Mouse (Mus musculus) liver, embryonic 15.5 days (tissue): Measurements from ENCODE around the gene Plet1. TPM values are rescaled to one million over a fixed set of nuclear protein-coding genes. Genes with fewer than 3 reads are reported as not detected.

Experiments used
- ATAC-seq: fragments of 200-750 bp; cut with Nextera tagmentation; 2 replicates; pipeline ENCODE4 v1.8.0; 2017; ENCODE audit warnings: moderate number of reproducible peaks, mild to moderate bottlenecking, moderate library complexity; ENCODE audit not compliant: insufficient read depth
- H3K27ac ChIP-seq: fragments of 300-500 bp; sonication (generic); replicated peaks from 2 replicates; pipeline ENCODE4 v1.5.1; 2015; ENCODE audit warnings: mild to moderate bottlenecking, inconsistent platforms
- H3K27me3 ChIP-seq: fragments of 300-500 bp; sonication (generic); 2 replicates; pipeline ENCODE4 v1.6.1; 2015; ENCODE audit warnings: mild to moderate bottlenecking, inconsistent platforms
- H3K36me3 ChIP-seq: fragments of 300-500 bp; sonication (generic); replicated peaks from 2 replicates; pipeline ENCODE4 v1.6.1; 2015; ENCODE audit warnings: moderate library complexity, mild to moderate bottlenecking, inconsistent platforms
- H3K4me1 ChIP-seq: fragments of 300-500 bp; sonication (generic); replicated peaks from 2 replicates; pipeline ENCODE4 v1.6.1; 2015; ENCODE audit warnings: inconsistent platforms
- H3K4me2 ChIP-seq: fragments of 300-500 bp; sonication (generic); 2 replicates; pipeline ENCODE4 v1.6.1; 2015; ENCODE audit warnings: moderate library complexity, mild to moderate bottlenecking, inconsistent platforms
- H3K4me3 ChIP-seq: fragments of 300-500 bp; sonication (generic); replicated peaks from 2 replicates; pipeline ENCODE4 v1.5.1; 2015; ENCODE audit warnings: mild to moderate bottlenecking, inconsistent platforms
- H3K9ac ChIP-seq: fragments of 300-500 bp; sonication (generic); 2 replicates; pipeline ENCODE4 v1.6.1; 2015; ENCODE audit warnings: moderate library complexity, mild to moderate bottlenecking, inconsistent platforms
- H3K9me3 ChIP-seq: fragments of 300-500 bp; sonication (generic); replicated peaks from 2 replicates; pipeline ENCODE4 v1.6.1; 2016; ENCODE audit warnings: inconsistent platforms
- WGBS: fragments of 180-500 bp; shearing (Covaris S2); methylation state at CpG from one replicate; pipeline ENCODE4 v1.1.7; 2015; ENCODE audit warnings: mixed read lengths; ENCODE audit not compliant: insufficient replicate concordance; 5-methylcytosine and 5-hydroxymethylcytosine counted together
- polyA plus RNA-seq: library from polyadenylated mRNA; unstranded; fragments of >200 nt; fragmentation: Nextera tagmentation; extraction: Ambion mirVana; gene quantifications from 2 replicates; pipeline ENCODE4 v1.2.1, GENCODE M21; 2015

The Plet1 gene
- 0.17 and 0.35 TPM in 2 replicates for polyA plus RNA-seq

DNA sequence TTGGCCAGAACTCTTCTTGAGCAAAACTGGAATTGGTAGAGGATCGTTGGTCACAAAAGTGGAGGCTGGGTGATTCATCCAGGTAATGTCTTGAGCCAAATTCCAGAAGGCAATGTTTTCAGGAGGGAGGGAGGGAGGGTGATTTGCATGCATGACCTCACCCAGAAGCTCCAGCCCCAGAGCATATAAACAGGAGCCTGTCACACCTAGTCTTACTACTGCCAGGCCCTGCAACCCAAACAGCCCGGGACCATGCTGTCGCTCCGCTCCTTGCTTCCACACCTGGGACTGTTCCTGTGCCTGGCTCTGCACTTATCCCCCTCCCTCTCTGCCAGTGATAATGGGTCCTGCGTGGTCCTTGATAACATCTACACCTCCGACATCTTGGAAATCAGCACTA is at the start of gene Plet1:
TSS of gene Plet1 (plus strand) at position 215 of the 400 bp plus-strand sequence.
- Histone ChIP-seq H3K9me3 (no peaks in the 10 kb centered on the region), H3K4me1 (peaks cover 27% of the 10 kb centered on the region), H3K4me3 (no peak within 1 kb of the TSS), H3K36me3 (no peaks in the 10 kb centered on the region), H3K4me2 (no peak within 1 kb of the TSS), H3K27me3 (no peaks in the 10 kb centered on the region), H3K9ac (no peak within 1 kb of the TSS), H3K27ac (no peak within 1 kb of the TSS)
- no peak for ATAC-seq
- 67% methylated on average over 6 of the region's 6 CpGs for WGBS

DNA sequence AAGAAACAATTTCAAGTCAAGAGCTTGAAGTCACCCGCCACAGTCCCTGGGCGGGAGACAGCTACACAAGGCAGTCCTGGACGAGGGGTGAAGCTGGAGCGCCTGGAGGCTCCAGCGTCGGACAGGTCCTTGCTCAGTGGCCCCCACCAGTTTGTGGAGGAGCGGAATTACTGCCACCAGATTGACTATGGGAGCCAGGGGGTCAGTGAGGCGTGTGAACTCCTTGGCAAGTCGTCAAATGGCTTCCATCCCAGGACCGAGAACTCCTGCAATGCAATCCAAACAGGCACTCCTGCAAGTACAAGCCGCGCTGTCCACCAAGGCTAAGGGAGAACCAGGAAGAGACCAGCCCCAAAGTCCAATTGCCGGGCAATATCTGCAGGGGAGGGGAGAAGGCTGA is 45.3 kb upstream of the Plet1 start:
- Histone ChIP-seq H3K9me3 (no peaks in the 10 kb centered on the region), H3K4me1 (peaks cover 6% of the 10 kb centered on the region; the same call in 1 of the 2 replicates), H3K4me2 (no peak overlapping the region), H3K9ac (no peak overlapping the region), H3K27me3 (no peaks in the 10 kb centered on the region), H3K27ac (no peak overlapping the region), H3K4me3 (no peak overlapping the region), H3K36me3 (no peaks in the 10 kb centered on the region)
- ATAC-seq: no peak
- 69% methylated on average over 13 of the region's 13 CpGs for WGBS

DNA sequence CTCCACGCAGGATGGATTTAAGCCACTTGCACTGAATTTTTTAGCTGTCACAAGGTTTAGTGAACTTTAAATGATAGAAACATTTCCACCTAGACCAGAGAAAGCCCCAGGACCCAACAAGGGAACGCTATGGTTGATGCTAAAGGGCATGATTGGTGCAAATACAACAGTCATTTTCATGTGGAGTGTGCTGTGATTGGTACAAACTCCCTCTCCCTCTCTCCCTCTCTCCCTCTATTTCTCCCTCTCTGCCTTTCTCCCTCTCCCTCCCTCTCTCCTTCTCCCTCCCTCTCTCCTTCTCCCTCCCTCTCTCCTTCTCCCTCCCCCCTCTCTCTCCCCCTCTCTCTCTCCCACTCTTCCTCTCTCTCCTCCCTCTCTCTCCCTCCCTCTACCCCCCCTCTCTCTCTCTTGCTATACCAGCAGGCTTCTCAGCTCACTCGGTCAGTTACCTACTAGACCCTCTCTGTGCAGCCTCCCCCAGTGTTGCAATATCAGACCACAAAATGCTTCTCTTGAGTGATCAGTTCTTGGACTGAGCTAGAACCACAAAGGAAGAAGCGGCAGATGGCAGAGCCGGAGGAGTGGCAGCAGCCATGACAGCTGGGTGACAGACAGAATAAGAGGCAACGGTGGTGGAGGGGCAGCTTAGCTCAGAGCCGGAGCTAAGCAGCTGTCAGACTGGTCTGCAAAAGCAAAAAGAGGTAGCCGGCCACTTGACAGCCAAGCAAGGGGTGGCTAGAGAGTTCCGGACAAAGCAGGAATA is 42.7 kb upstream of the Plet1 start:
- H3K4me1 ChIP-seq: peaks cover 6% of the 10 kb centered on the region; the same call in 1 of the 2 replicates
- H3K27me3 ChIP-seq: no peaks in the 10 kb centered on the region
- H3K27ac ChIP-seq: no peak overlapping the region
- no peaks in the 10 kb centered on the region for H3K36me3 ChIP-seq
- 0 out of 2 replicates have a peak overlapping the region, but pooled peaks have one; percentile 10 for H3K4me3 ChIP-seq
- no peaks in the 10 kb centered on the region for H3K9me3 ChIP-seq
- 22% methylated on average over 9 of the region's 9 CpGs for WGBS
- ATAC-seq: peak; percentile 31; the same call in 1 of the 2 replicates
- peak overlapping the region; percentile 53 for H3K4me2 ChIP-seq
- no peak overlapping the region for H3K9ac ChIP-seq

- H3K4me1 ChIP-seq: peaks cover 6% of the 10 kb centered on the region; the same call in 1 of the 2 replicates
- H3K36me3 ChIP-seq: no peaks in the 10 kb centered on the region
- peak overlapping the region; percentile 7; the same call in 1 of the 2 replicates for H3K4me3 ChIP-seq
- H3K27me3 ChIP-seq: no peaks in the 10 kb centered on the region
- 11% methylated on average over 10 of the region's 10 CpGs for whole genome bisulfite sequencing
- no peak overlapping the region for H3K9ac ChIP-seq
- H3K4me2 ChIP-seq: peak overlapping the region; percentile 53
- no peak overlapping the region for H3K27ac ChIP-seq
- ATAC-seq: peak; percentile 54
- H3K9me3 ChIP-seq: no peaks in the 10 kb centered on the region
Measured at GRCm38 (mm10) chr9:50452303-50452775, 42.0 kb upstream of the Plet1 start.

- Histone ChIP-seq H3K4me2 (no peak overlapping the region), H3K9me3 (no peaks in the 10 kb centered on the region), H3K9ac (no peak overlapping the region), H3K27ac (no peak overlapping the region), H3K36me3 (no peaks in the 10 kb centered on the region), H3K27me3 (no peaks in the 10 kb centered on the region), H3K4me3 (no peak overlapping the region), H3K4me1 (peaks cover 7% of the 10 kb centered on the region)
- WGBS: 75% methylated on average over 7 of the region's 7 CpGs
- ATAC-seq: no peak
Measured at GRCm38 (mm10) chr9:50457596-50457995, 36.7 kb upstream of the Plet1 start.

GRCm38 (mm10) chr9:50459537-50459936 is 34.8 kb upstream of the Plet1 start:
- Histone ChIP-seq H3K27me3 (no peaks in the 10 kb centered on the region), H3K4me2 (no peak overlapping the region), H3K4me1 (peaks cover 12% of the 10 kb centered on the region), H3K9me3 (no peaks in the 10 kb centered on the region), H3K4me3 (no peak overlapping the region), H3K36me3 (no peaks in the 10 kb centered on the region), H3K9ac (no peak overlapping the region), H3K27ac (no peak overlapping the region)
- WGBS: 15% methylated on average over 2 of the region's 2 CpGs
- no peak for ATAC-seq

- 24% methylated on average over 19 of the region's 19 CpGs for WGBS
- no peaks in the 10 kb centered on the region for H3K36me3 ChIP-seq
- peak overlapping the region; percentile 30; the same call in 1 of the 2 replicates for H3K9ac ChIP-seq
- H3K9me3 ChIP-seq: no peaks in the 10 kb centered on the region
- H3K27ac ChIP-seq: 0 out of 2 replicates have a peak overlapping the region, but pooled peaks have one; percentile 25
- H3K4me3 ChIP-seq: peak overlapping the region; percentile 35
- no peaks in the 10 kb centered on the region for H3K27me3 ChIP-seq
- no peak for ATAC-seq
- peaks cover 12% of the 10 kb centered on the region for H3K4me1 ChIP-seq
- peak overlapping the region; percentile 62 for H3K4me2 ChIP-seq
Measured at GRCm38 (mm10) chr9:50462494-50463204, 31.7 kb upstream of the Plet1 start.

DNA sequence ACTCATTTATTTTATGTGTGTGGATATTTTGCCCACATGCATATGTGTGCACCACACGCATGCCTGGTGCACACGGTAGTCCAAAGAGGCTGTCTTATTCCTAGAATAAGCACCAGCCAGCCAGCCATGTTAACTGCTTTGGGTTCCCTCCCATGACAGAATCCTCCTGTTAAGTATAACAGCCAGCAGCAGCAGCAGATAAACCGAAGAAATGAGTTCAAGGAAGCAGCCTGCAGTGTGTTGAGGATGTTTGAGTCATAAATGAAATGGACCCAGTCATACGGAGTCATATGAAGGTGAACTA is 31.2 kb upstream of the Plet1 start:
- no peak for ATAC-seq
- Histone ChIP-seq H3K9me3 (no peaks in the 10 kb centered on the region), H3K27ac (no peak overlapping the region), H3K4me3 (no peak overlapping the region; the same call in 1 of the 2 replicates), H3K4me1 (peaks cover 12% of the 10 kb centered on the region), H3K36me3 (no peaks in the 10 kb centered on the region), H3K9ac (no peak overlapping the region), H3K4me2 (peak overlapping the region; percentile 62; the same call in 1 of the 2 replicates), H3K27me3 (no peaks in the 10 kb centered on the region)
- WGBS: 26% methylated on average over 4 of the region's 4 CpGs

- Histone ChIP-seq H3K27me3 (no peaks in the 10 kb centered on the region), H3K27ac (no peak overlapping the region), H3K36me3 (no peaks in the 10 kb centered on the region), H3K4me2 (no peak overlapping the region), H3K4me1 (peaks cover 15% of the 10 kb centered on the region), H3K9me3 (no peaks in the 10 kb centered on the region), H3K9ac (no peak overlapping the region), H3K4me3 (no peak overlapping the region)
- WGBS: 27% methylated on average over 5 of the region's 5 CpGs
- no peak; the same call in 1 of the 2 replicates for ATAC-seq
Measured at GRCm38 (mm10) chr9:50470377-50471100, 23.8 kb upstream of the Plet1 start.

DNA sequence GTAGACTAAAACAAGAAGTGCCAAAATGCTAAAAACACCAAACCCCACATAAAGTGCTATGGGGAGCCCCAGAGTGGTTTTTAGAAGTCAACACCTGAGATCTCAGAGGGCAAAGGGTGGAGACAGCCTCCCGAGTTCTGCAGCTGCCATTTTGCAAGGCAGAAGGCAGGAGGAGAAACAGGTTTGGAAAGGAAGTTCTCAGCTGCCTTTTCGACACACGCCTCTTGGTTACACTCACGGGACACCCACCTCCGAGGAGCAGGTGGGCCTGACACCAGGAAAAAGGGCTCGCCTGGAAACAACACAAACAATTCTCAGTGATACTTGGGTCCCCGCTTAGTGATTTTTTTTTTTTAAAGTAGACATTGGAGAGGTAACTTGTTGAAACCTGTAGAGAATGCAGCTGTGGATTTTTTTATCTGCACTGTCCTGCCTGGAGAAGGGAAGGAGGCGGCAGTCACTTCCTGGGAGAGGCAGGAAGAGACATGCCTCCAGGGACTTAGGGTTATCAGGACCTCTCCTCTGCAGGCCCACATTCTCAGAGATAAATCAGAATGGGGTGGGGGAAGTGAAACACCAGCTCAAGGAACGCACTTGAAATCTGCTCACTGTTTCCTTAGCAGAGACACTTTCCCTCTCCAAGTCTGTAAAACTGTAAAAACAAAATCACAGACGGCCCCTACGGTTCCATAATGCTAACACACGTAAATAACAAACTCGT is 23.0 kb upstream of the Plet1 start:
- no peaks in the 10 kb centered on the region for H3K27me3 ChIP-seq
- no peaks in the 10 kb centered on the region for H3K9me3 ChIP-seq
- WGBS: 29% methylated on average over 13 of the region's 13 CpGs
- no peak for ATAC-seq
- no peak overlapping the region for H3K27ac ChIP-seq
- H3K4me1 ChIP-seq: peaks cover 15% of the 10 kb centered on the region
- no peak overlapping the region for H3K9ac ChIP-seq
- no peaks in the 10 kb centered on the region for H3K36me3 ChIP-seq
- H3K4me2 ChIP-seq: no peak overlapping the region
- no peak overlapping the region for H3K4me3 ChIP-seq
